Mouse (Mus musculus): ENCODE data around the gene Map1s. TPM values are rescaled to one million over a fixed set of nuclear protein-coding genes. Genes with fewer than 3 reads are reported as not detected.
A peak's percentile ranks its signal among the peaks of the same experiment; 100 is the strongest.

Map1s gene
- total RNA-seq (2014; fragmentation: Nextera tagmentation) (12.1 and 24.0 TPM in 2 replicates), total RNA-seq (2017) (7.4 and 7.6 TPM in 2 replicates)

DNA sequence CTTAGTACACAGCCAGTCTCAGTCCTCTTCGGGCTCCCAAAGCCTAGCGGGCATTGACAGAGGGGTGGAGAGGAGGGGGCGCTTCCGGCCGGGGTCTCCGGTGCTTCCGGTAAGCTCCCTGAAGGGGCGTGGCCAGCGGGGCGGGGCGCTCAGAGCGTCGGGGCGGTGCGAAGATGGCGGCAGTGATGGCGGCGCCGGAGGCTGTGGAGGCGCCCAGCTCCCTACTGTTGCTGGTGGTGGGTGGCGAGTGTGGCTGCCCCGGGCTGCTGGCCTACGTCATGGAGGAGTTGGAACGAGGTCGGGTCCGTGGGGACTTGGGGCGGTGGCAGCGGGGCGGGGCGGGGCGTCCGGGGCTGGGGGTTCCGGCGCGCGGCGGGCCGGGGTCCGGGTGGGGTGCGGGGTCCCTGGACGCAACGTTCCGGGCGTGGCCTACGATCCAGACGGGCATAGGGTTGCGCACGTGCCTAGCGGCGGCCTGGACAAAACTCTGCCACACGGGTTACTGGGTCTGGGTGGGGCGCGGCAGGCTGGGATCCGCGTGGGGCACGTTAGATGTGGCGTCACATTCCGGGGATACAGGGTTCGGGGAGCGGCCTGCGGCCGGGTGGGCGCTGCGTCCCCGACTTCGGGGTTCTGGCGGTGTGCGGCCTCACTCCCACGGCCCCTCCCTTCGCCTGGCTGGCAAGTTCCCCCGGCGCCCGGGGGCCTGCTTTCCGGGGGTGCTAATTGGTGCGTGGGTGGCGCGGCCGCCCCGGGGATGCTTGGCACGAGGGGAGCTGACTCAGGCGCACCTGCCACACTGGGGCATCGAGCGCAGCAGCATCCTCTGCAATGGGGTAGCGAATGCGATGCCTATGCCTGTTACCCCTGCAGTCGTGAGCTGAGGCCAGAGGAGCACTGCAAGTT is at the start of gene Map1s:
Map1s (plus strand) TSS at position 102 of the 906 bp plus-strand sequence.
- peak; percentile 69 for ATAC-seq (replicated peaks; ENCODE audit: poor library complexity, severe bottlenecking)

DNA sequence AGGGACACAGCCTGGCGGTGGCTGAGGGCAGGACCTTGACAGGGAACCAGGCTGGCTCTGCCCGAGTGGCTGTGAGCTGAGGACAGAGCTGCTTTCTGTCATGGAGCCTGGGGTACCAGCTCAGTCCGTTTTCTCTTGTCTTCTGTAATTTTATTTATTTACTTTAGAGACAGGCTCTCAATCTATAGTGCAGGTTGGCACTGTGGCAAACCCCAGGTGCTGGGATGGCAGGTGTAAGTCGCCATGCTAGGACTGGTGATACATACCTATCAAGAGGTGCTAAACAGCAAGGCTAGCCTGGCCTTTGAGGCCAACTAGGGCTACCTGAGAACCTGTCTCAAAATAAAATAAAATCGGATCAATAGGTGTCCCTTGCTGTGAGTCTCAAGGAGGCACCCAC is 49.7 kb upstream of the Map1s start:
- ATAC-seq (replicated peaks; ENCODE audit: poor library complexity, severe bottlenecking) = no peak

DNA sequence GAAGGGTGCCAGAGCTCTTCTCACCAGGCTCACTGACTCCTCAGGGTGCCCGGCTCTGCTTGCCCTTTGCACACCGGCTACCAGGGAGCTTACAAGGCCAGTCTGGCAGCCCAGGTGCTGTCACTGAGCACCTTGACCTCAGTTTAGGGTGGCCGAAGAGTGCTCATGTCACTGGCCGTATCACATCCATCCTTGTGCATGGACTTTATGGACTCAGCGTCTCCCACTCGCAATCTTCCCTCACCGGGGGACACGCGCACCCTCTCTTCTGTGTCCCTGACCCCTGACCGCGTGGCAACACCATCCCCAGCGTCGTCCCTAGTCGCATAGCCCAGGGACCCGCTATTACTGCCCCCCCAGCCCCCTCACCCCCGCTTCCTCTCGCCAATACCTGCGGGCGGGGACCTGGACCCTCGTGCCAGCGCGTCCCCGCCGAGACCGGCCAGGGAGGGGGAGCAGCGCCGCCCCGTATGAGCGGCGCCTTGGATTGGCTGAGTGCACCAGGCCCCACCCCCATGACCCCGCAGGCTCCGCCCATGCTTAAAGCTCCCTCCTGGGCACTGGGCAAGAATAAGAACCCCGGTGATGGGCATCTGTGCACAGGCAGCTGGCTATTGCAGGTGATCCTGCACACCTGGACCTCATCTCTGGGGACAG is 49.1 kb upstream of the Map1s start:
- peak; percentile 74 for ATAC-seq (replicated peaks; ENCODE audit: poor library complexity, severe bottlenecking)

DNA sequence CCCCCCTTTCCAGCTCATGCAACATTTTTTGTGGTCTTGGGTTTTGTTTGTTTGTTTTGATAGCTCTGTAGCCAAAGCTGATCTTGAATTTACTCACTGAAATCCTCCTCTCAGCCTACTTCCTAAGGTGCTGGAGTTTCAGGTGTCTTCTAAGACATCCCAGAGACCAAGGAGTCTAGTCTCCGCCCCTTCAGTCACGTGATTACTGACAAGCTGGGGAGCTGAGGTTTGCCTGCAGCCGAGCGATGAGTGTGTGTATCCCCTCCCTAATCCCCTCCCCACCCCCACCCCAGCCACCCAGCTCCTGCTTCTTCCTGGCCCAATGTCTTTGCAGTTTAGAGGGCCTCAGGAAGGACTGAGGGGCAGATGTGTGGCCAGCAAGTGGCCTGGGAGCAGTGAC is 48.2 kb upstream of the Map1s start:
- no peak for ATAC-seq (replicated peaks; ENCODE audit: poor library complexity, severe bottlenecking)

DNA sequence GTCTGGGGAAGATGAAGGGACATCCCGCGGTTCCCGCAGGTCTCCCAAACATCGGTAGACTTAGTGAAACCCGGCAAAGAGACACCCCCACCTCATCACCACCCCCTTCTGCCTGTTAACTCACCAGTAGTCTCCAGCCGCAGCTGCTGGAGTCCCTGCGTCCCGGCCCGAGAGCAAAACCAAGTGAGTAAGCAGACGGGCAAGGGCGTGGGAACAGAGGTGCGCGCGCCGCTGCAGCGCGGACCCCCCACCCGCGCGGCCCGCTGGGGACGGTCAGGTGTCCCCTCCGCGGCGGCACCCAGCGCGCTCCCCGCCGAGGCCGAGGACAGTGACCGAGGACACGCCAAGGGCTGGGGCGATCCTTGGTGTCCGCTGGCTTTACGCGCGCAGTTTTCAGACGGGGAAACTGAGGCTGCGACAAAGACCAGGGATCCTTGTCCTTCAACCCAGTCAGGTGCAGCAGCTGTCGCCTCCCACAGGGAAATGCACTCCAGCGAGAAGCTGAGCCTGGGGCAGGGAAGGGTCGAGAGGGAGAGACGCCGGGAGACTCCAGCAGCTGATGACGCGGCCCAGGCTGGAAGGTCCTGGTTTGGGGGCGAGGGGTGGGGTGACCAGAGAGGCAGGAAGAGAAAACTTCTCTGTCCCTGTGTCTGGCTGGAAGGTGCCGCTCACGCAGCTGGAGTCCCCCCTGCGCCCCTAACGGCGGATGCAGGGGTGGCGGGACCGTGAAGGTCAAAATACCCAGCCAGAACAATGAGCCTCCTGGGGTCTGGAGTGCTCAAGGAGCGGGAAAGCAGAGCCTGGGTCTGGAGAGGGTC is 42.7 kb upstream of the Map1s start, which contains the start of gene Kcnn1:
Kcnn1 (minus strand) TSS at position 435 of the 818 bp plus-strand sequence.
- peak; percentile 36 for ATAC-seq (replicated peaks; ENCODE audit: poor library complexity, severe bottlenecking)

DNA sequence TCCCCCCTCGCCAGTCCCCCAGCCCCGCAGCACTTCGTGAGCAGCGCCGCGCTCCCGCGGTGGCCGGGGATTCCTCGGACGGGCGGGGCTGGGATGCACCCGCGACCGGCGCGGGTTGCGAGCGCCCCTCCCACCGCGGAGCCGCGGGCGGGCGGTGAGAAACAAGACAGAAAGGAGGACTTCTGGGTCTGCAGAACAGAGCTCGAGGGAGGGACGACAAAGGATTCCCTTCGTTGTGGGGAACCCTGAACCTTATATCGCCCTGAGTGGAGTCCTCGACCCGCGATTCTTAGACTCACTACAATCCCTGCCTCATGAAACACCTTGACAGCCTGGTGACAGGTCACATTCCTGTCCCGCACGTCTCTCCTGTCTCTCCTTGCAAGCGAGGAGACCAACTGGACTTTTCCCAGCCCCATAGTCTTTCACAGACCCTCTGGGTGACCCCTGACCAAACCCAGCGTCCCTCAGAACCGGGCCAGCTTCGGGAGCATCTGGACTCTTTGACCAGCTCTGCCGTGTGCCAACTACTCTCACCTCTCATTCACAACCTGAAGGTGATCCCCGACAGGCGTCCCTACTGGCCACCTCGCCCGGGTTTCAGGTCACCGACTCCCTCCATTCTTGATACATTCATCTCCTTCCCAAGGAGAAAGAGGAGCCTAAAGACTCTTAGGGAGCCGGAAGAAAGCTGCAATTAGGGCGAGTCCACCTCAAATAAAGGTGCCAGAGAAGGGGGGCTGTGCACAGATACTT is 41.6 kb upstream of the Map1s start:
- ATAC-seq (replicated peaks; ENCODE audit: poor library complexity, severe bottlenecking) = no peak

DNA sequence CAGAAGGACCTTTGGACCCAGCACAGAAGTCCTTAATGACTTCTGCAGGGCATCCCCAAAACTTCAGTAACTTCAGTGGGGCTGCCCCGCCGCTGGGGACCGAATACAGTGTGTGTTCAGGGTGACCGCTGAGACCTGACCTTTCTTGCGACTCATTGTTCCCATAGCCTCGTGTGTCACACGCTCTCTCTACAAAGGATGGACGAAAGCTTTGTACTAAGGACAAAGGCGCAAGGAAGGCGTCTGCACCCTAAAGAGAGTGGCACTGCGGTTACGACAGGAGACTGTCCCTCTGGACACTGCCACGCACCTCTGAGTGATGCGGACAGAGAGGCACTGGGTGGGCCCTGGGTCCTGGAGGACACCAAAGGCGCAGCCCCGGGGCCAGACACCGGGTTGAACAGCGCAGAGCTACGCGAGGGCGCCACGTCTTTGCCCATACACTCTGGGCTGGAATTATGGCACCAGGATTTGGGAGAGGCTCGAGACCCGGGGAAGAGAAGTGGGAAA is 41.0 kb upstream of the Map1s start:
- ATAC-seq (replicated peaks; ENCODE audit: poor library complexity, severe bottlenecking) = no peak

DNA sequence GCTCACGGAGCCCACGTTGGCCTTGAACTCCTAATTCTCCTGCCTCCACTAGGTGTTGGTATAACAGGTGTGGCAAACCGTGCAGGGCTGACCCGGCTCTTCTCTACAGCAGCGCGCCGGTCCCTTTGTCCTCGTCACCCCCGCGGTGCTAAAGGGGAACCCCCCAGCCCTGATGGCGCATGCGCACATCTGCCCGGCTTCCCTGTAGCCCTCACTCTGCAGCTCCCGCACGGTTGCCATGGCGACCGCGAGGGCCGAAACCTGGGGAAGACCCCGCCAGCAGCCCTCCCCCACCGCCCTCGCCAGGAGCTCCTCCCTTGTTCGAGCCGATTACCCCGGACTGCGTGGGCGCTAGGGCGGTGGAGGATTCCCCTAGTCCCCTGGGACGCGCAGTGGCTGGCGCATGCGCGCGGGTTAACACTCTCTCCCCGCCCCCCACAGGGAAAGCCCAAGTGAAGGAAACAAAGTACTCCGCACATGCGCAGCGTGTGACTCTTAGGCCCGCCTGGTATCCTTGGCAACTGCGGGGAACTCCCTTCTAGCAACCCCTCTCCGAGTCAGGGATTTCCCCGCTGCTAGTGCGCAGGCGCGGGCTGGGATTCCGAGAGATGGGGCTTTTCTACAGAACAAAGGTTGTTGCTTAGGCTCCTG is 40.3 kb upstream of the Map1s start:
- peak; percentile 66 for ATAC-seq (replicated peaks; ENCODE audit: poor library complexity, severe bottlenecking)

DNA sequence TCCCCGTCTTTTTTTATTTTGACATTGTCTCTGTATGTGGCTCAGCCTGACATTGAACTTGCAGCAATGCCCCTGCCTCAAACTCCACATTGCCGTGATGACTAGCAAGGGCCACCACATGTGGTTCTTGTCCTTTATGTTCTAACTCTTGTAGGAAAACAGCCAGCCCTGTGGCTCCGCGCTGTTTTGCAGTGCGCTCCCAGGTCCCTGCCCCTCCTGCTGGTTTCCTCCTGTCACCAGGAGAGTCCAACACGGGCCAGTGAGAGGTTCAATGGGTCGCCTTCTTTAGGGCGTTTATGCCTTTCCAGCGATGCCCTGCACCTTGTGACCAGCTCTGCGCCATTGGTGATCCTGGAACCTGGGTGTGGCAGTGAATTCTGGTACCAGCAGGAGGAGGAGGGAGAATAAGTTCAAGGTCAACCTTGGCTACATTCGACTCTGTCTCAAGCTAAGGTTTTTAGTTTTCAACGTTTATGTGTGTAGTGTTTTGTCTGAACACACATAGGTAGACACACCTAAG is 39.7 kb upstream of the Map1s start:
- ATAC-seq (replicated peaks; ENCODE audit: poor library complexity, severe bottlenecking) = no peak

DNA sequence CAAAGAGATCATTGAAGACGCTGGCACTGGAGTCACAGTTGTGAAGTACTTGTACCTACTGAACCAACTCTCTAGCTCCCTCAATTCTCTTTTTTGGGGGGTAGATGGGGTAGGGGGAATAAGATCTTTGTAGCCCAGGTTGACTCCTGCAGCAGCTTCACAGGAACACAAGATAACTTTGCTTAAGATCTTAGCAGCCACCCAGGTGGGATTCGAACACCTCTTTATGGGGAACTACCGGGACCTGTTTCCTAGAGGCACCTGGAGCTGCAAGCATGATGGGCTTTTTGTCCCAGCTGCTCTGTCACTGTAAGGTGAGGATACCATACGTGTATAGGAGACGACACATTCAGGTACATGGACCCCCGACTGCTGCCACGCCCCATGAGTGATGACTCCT is 39.2 kb upstream of the Map1s start:
- ATAC-seq (replicated peaks; ENCODE audit: poor library complexity, severe bottlenecking) = no peak

DNA sequence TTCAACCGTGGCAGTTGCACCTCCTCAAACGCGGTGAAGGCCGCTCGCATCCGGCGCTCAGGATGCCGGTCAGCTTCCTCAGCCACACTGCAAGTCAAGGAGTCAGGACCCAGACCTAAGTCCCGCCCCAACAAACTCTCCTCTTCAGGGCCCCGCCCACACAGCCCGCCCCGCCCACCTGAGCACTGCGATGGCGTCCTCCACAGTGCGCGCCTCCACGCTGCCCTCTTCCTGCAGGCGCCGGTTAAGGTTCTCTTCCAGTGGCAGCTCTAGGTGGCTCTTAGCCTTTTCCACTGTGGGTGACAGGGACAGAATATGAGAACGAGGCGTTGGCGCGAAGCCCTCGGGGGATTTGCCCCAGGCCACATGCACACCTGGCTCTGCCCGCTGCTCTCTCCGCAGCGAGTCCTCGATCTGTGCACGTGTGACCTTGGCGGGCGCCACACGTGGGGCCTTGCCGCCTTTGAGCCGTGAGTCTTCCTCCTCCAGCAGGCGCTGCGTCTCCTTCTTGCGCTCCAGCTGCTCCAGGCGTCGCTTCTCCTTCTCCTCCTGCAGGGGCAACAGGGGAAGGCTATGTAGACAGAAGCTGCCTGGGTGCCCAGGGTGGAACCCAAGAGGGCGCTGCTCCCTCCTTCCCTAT is 37.1 kb upstream of the Map1s start:
- ATAC-seq (replicated peaks; ENCODE audit: poor library complexity, severe bottlenecking) = peak; percentile 45

DNA sequence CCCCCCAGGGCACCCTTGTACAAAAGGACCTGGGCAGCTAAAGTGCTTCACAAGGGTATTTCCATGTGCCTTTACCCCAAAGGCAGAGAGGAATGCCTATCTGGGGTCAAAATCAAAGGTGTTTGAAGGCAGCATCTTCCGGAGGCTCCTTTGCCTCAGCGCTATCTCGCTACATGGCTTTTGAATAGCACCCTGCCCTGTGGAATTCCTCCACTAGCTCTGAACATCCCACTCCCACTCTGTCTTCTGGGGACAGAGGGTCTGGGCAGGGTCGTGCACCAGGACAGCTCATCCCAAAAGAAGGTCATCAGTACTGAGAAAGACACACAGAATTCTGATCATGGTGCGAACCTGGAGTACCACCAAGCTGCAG is 36.5 kb upstream of the Map1s start:
- no peak for ATAC-seq (replicated peaks; ENCODE audit: poor library complexity, severe bottlenecking)

DNA sequence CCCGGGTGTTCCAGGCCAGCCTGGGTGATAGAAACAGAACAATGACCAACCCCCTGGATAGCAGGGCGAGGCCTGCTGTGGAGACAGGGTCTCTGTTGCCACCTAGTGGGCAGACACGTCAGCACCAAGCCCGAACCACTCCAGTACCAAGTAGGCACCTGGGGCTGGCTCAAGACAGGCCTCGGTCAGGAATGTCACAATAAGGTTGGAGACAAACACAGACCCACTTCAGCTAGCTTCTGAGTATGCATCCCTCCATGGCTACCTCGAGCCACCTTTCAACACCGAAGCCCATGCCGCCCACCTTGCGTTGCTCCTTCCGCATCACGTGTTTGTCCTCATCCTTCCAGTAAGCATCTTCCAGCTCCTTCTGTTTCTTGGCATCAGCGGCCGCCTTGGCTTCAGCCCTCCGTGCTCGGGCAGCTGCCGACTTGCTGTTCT is 36.1 kb upstream of the Map1s start:
- ATAC-seq (replicated peaks; ENCODE audit: poor library complexity, severe bottlenecking) = peak; percentile 40

DNA sequence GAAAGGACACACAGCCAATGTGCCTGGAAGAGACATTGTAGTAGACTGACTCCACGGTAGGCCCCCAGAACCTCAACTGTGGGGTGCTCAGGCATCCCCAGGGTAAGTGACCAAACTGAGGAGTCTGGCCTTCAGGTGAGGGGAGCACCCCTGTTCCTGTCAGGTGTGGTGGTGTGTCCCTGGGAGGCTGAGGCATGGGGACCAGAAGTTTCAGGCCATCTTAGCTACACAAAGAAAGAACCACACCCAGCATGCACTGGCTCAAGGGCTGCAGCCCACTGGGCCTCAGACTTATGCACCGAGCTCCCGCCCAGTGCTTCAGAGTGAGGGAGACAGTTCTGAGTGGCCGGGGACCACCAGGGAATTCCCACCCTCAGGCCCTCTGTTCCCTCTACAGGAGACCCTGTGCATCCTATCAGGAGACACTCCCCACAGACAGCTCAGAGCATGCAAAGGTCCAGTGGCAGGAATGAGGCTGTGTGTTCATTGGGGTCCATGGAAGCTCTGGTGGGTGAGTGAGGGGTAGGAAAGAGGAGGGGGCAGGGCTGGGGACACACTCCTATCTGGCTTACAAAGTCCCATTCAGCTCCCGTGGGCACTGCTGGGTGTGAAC is 34.4 kb upstream of the Map1s start:
- no peak for ATAC-seq (replicated peaks; ENCODE audit: poor library complexity, severe bottlenecking)

DNA sequence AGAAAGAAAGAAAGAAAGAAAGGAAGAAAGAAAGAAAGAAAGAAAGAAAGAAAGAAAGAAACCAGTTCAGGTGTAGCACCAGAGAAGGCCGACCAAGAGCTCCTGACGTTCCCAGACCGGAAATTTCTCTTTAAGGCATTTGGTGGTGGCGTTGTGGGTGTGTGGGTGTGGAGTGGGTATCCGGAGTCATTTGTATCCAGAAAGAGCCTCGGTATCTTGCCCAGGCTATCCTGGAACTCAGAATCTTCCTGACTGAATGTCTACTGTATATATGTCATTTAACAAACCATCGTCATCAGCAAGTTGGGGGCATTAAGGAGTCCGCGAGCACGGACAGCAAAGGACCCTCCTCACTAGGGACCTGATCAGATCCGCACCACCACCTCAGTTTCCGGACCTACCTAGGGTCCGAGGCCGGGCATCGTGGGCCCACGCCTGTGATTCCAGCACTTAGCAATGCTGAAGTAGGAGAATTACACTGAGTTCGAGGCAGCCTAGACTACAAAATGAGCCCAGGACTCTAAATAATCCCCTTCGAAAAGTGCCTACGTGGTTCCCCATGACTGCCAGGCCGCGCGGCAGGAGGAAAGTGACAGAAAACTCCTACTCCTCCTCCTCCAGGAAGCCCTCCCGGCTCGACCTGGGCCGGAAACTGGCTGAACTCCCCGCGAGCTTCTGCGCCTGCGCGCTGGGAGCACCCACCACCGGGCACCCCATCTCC is 32.9 kb upstream of the Map1s start:
- ATAC-seq (replicated peaks; ENCODE audit: poor library complexity, severe bottlenecking) = no peak

DNA sequence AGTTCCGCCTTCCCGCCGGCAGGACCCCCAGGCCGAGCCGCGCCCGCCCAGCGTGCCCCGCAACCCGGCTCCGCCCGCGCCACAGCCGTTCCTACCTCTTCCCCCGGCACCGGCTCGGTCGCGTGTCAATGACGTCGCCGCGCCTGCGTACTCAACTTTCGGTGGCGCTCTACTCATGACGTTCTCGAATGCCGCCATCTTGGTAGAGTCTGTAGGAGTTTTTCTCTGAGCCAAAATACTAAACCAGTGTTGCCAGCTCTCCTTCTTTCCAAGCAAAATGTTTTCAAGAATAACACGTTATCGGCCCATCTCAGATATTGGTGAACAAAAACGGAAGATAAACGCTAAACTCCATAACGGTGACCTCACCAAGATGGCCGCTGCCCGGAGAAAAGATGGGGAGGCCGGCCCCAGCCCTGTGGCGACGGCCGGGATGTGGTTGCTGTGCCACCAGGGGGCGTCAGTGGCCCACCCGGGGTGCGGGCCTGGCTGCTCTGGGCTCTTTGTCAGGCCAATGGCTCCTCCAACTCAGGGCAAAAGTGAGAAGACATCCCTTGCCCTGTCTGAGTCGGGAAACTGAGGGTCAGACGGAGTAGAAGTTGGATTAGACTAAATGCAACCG is 32.3 kb upstream of the Map1s start, which contains the start of gene Ccdc124:
Ccdc124 (minus strand) TSS at position 572 of the 622 bp plus-strand sequence.
- peak; percentile 77 for ATAC-seq (replicated peaks; ENCODE audit: poor library complexity, severe bottlenecking)

DNA sequence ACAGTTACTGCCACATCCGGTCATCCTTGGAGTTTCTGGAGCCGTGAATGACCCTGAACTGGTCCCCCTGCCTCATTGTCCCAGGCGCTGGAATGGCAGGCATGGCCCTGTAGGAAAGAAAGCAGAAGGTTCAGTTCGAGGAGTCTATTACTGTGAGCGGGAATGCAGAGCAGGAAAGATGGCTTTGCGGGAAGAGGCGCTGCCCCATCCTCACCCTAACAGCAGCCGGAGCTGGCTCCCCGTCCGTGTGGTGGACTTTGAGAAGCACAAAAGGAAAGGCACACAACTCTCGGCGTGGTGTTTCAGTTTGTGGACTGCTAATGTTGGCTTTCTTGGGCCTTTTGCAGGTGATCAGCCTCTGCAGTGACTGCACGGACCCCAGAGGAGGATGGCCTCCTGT is 31.3 kb upstream of the Map1s start:
- no peak for ATAC-seq (replicated peaks; ENCODE audit: poor library complexity, severe bottlenecking)

Data from granulocyte monocyte progenitor cell, adult 5-6 weeks (primary cell).